Mouse (Mus musculus) bone marrow macrophage, adult 2 months (primary cell): Measurements from ENCODE around the gene Thap8.

Experiments
- CTCF ChIP-seq: IDR thresholded peaks from 2 replicates; pipeline ENCODE4 v1.5.1; 2012; ENCODE audit warnings: low read depth, mild to moderate bottlenecking, low read length, moderate library complexity
- POLR2A ChIP-seq: IDR thresholded peaks from 2 replicates; pipeline ENCODE4 v1.6.1; 2012; ENCODE audit warnings: mild to moderate bottlenecking, low read depth, low read length, borderline replicate concordance

- TF ChIP-seq CTCF (no peak), POLR2A (no peak)
Observed at GRCm38 (mm10) chr7:30295103-30295502, 15.2 kb downstream of the Thap8 start.
